Mouse (Mus musculus): Measurements from ENCODE around the gene Lrrc10.

GRCm38 (mm10) chr10:117089628-117090027 is 44.5 kb downstream of the Lrrc10 start:
- no peak for TF ChIP-seq POLR2A (IDR thresholded peaks at IDR 0.05; ENCODE audit: low read depth, low read length)
- no peak for TF ChIP-seq CTCF (conservative IDR thresholded peaks at IDR 0.05; ENCODE audit: insufficient read depth, insufficient read length, low read depth, low read length)
